Mouse (Mus musculus): ENCODE measurements around the gene Evx1.

GRCm38 (mm10) chr6:52319956-52320690, 6.8 kb downstream of the Evx1 start:
- TF ChIP-seq CTCF (IDR thresholded peaks at IDR 0.05; ENCODE audit: extremely low read depth, insufficient read depth, insufficient read length, insufficient replicate concordance) = no peak
- no peak for TF ChIP-seq POLR2A (IDR thresholded peaks at IDR 0.05; ENCODE audit: low read depth, low read length)
